In the genomic region with DNA sequence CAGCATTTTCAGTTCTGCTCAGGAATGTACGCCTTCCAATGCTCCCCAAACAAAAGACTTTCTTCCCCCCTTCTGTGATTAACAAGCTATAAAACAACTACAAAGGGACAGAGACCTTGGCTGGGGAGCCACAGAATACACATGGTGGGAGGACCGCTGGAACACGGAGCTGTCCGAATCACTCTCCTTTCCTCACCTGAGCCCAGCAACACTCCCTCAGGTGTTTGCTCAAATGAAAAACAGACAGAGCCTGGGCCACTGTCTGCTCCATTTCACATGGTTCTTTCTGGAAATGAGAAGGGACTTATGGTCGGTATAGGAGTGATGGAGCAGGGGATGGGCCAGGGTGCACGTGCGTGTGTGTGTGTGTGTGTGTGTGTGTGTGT, we compare ENCODE assay signal across 17 mouse cellular contexts.
"Had no signal": no experiment of that assay in that cellular context is flagged by ENCODE, and none has a peak within 500 bp of the region (broad histone marks: within the 10 kb centered on the region; RNA-seq: fewer than 3 reads in every experiment).

No protein-coding gene starts in this region.

- H3K27me3 ChIP-seq: limb, embryonic 15.5 days; midbrain, embryonic 12.5 days; midbrain, embryonic 15.5 days; stomach, embryonic 15.5 days had no signal

- DNase-seq: kidney, adult 2 months; kidney, postnatal 25 days; left cerebral cortex, postnatal 4 days; liver, postnatal 0 days; lung, embryonic 14.5 days; right cerebral cortex, adult 18-20 months; right cerebral cortex, postnatal 25 days; spleen, adult 18-20 months; thymus, postnatal 25 days had no signal

- H3K9me3 ChIP-seq: limb, embryonic 15.5 days; midbrain, embryonic 12.5 days; midbrain, embryonic 15.5 days; stomach, embryonic 15.5 days had no signal

- H3K9ac ChIP-seq: limb, embryonic 15.5 days; liver, embryonic 14.5 days; liver, postnatal 0 days; lung, embryonic 14.5 days; midbrain, embryonic 12.5 days; midbrain, embryonic 15.5 days; stomach, embryonic 15.5 days had no signal

- H3K4me1 ChIP-seq: limb, embryonic 15.5 days; midbrain, embryonic 15.5 days; stomach, embryonic 15.5 days had no signal

- ATAC-seq: liver, postnatal 0 days; midbrain, embryonic 15.5 days had no signal

- H3K4me3 ChIP-seq: limb, embryonic 15.5 days; midbrain, embryonic 12.5 days; midbrain, embryonic 15.5 days; stomach, embryonic 15.5 days had no signal

- H3K4me2 ChIP-seq: limb, embryonic 15.5 days; liver, embryonic 11.5 days; lung, embryonic 14.5 days; midbrain, embryonic 12.5 days; midbrain, embryonic 15.5 days; stomach, embryonic 15.5 days had no signal

- H3K27ac ChIP-seq: kidney, postnatal 0 days; limb, embryonic 15.5 days; liver, embryonic 14.5 days; macrophage; midbrain, embryonic 12.5 days; midbrain, embryonic 15.5 days; stomach, embryonic 15.5 days had no signal

- H3K36me3 ChIP-seq: limb, embryonic 15.5 days; midbrain, embryonic 12.5 days; midbrain, embryonic 15.5 days; stomach, embryonic 15.5 days had no signal
